Mouse (Mus musculus) embryo, embryonic 11 days (tissue): ENCODE measurements around the gene H2al1i.
A peak's percentile ranks its signal among the peaks of the same experiment; 100 is the strongest.
"Not testable (repeated sequence)": the region's sequence is repeated elsewhere in the genome, so short reads cannot be mapped to it uniquely, and the experiment has no call there.

Source experiments
- DNase-seq: peaks from one replicate; pipeline ENCODE4 v3.0.0-alpha.2; 2015

The H2al1i gene

GRCm38 (mm10) chrX:11324359-11324758, at the start of gene H2al1i:
H2al1i (plus strand) TSS chrX:11324659.
- DNase-seq = not testable (repeated sequence)

- DNase-seq = no peak
Measured at GRCm38 (mm10) chrX:11277083-11277482, 47.4 kb upstream of the H2al1i start.

- no peak for DNase-seq
Measured at GRCm38 (mm10) chrX:11280741-11281140, 43.7 kb upstream of the H2al1i start.

GRCm38 (mm10) chrX:11288306-11288882, 36.1 kb upstream of the H2al1i start:
- DNase-seq = no peak

GRCm38 (mm10) chrX:11289244-11289643, 35.2 kb upstream of the H2al1i start:
- DNase-seq = no peak

- DNase-seq = not testable (repeated sequence)
Measured at GRCm38 (mm10) chrX:11298957-11299356, 25.5 kb upstream of the H2al1i start, which contains the start of gene H2al1a. H2al1a (plus strand) TSS chrX:11299257.

- not testable (repeated sequence) for DNase-seq
Measured at GRCm38 (mm10) chrX:11302132-11302531, 22.3 kb upstream of the H2al1i start, which contains the start of gene H2al1b. H2al1b (plus strand) TSS chrX:11302432.

- DNase-seq = not testable (repeated sequence)
Measured at GRCm38 (mm10) chrX:11305355-11305754, 19.1 kb upstream of the H2al1i start, which contains the start of gene H2al1c. H2al1c (plus strand) TSS chrX:11305655.

- DNase-seq = not testable (repeated sequence)
Measured at GRCm38 (mm10) chrX:11308524-11308923, 15.9 kb upstream of the H2al1i start, which contains the start of gene H2al1d. H2al1d (plus strand) TSS chrX:11308824.

GRCm38 (mm10) chrX:11311634-11312033, 12.8 kb upstream of the H2al1i start, which contains the start of gene H2al1e:
H2al1e (plus strand) TSS chrX:11311934.
- DNase-seq = not testable (repeated sequence)

GRCm38 (mm10) chrX:11314858-11315257, 9.6 kb upstream of the H2al1i start, which contains the start of gene H2al1f:
H2al1f (plus strand) TSS chrX:11315158.
- DNase-seq = not testable (repeated sequence)

- not testable (repeated sequence) for DNase-seq
Measured at GRCm38 (mm10) chrX:11317956-11318355, 6.5 kb upstream of the H2al1i start, which contains the start of gene H2al1g. H2al1g (plus strand) TSS chrX:11318256.

- DNase-seq = not testable (repeated sequence)
Measured at GRCm38 (mm10) chrX:11321192-11321591, 3.3 kb upstream of the H2al1i start, which contains the start of gene H2al1h. H2al1h (plus strand) TSS chrX:11321492.

GRCm38 (mm10) chrX:11327522-11327921, 3.1 kb downstream of the H2al1i start, which contains the start of gene H2al1j:
H2al1j (plus strand) TSS chrX:11327822.
- DNase-seq = not testable (repeated sequence)

- peak; percentile 59 for DNase-seq
Measured at GRCm38 (mm10) chrX:11345762-11346161, 21.3 kb downstream of the H2al1i start.

- DNase-seq = no peak
Measured at GRCm38 (mm10) chrX:11346756-11347155, 22.3 kb downstream of the H2al1i start.

- DNase-seq = no peak
Measured at GRCm38 (mm10) chrX:11360823-11361222, 36.4 kb downstream of the H2al1i start.

GRCm38 (mm10) chrX:11361261-11361660, 36.8 kb downstream of the H2al1i start:
- DNase-seq = no peak

GRCm38 (mm10) chrX:11363890-11364289, 39.4 kb downstream of the H2al1i start:
- DNase-seq = no peak

- DNase-seq = peak; percentile 46
Measured at GRCm38 (mm10) chrX:11365151-11365550, 40.7 kb downstream of the H2al1i start.
